Mouse (Mus musculus) limb, embryonic 12.5 days (tissue): ENCODE results near the gene Uggt1. TPM values are rescaled to one million over a fixed set of nuclear protein-coding genes. Genes with fewer than 3 reads are reported as not detected.

ENCODE experiments used
- ATAC-seq: fragments of 200-750 bp; cut with Nextera tagmentation; 2 replicates; pipeline ENCODE4 v1.8.0; 2017; ENCODE audit warnings: low read depth, moderate TSS enrichment; ENCODE audit not compliant: insufficient number of reproducible peaks, insufficient read depth, low FRiP score, low TSS enrichment
- H3K27ac ChIP-seq: fragments of 300-500 bp; sonication (generic); 2 replicates; pipeline ENCODE4 v1.5.1; 2016; ENCODE audit warnings: mild to moderate bottlenecking, moderate library complexity
- H3K27me3 ChIP-seq: fragments of 300-500 bp; sonication (generic); 2 replicates; pipeline ENCODE4 v1.6.1; 2016; ENCODE audit warnings: mild to moderate bottlenecking, moderate library complexity
- H3K36me3 ChIP-seq: fragments of 300-500 bp; sonication (generic); 2 replicates; pipeline ENCODE4 v1.6.1; 2016; ENCODE audit warnings: mild to moderate bottlenecking, moderate library complexity
- H3K4me1 ChIP-seq: fragments of 300-500 bp; sonication (generic); replicated peaks from 2 replicates; pipeline ENCODE4 v1.6.1; 2016
- H3K4me2 ChIP-seq: fragments of 300-500 bp; sonication (generic); 2 replicates; pipeline ENCODE4 v1.6.1; 2016; ENCODE audit warnings: mild to moderate bottlenecking, moderate library complexity
- H3K4me3 ChIP-seq: fragments of 300-500 bp; sonication (generic); replicated peaks from 2 replicates; pipeline ENCODE4 v1.5.1; 2016; ENCODE audit warnings: mild to moderate bottlenecking
- H3K9ac ChIP-seq: fragments of 300-500 bp; sonication (generic); replicated peaks from 2 replicates; pipeline ENCODE4 v1.6.1; 2016; ENCODE audit warnings: mild to moderate bottlenecking, moderate library complexity
- H3K9me3 ChIP-seq: fragments of 300-500 bp; sonication (generic); 2 replicates; pipeline ENCODE4 v1.6.1; 2016; ENCODE audit warnings: mild to moderate bottlenecking, moderate library complexity
- WGBS: fragments of 180-500 bp; shearing (Covaris S2); methylation state at CpG from one replicate; pipeline ENCODE4 v1.1.7; 2016; 5-methylcytosine and 5-hydroxymethylcytosine counted together
- polyA plus RNA-seq: library from polyadenylated mRNA; unstranded; fragments of >200 nt; fragmentation: Nextera tagmentation; extraction: Ambion mirVana; gene quantifications from 2 replicates; pipeline ENCODE4 v1.2.1, GENCODE M21; 2016

Gene Uggt1
- polyA plus RNA-seq, 1 experiment from 2014 or later, result 52.9 TPM

DNA sequence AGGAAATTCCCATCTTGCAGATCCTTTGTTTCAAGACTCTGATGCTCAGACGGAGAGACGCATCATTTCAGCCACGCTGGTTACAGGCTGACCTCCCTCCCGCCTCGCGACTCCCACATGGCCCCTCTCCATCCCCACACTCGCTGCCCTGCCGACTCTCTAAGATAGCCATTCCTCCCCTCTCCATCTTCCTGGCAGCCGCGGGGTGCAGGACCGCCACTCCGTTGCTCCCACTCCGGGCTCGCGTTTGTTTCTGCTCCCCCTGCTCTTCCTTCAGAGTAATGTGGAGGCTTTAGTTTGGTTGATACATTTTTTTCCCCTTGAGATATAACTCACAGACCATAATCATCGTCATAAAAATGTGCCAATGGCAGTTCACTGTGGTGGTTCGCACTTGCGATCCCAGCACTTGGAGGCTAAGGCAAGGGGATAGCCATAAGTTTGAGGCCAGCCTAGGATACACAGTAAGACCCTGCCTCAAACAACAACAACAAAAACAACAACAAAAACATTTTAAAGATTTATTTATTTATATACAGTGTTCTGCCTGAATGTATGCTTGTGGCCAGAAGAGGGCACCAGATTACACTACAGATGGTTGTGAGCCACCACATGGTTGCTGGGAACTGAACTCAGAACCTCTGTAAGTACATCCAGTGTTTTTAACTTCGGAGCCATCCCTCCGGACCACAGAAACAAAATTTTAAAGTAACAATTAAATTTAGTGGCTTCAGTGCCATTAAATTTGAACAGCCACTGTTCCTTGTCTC, 11.5 kb upstream of the Uggt1 start:
- Histone ChIP-seq H3K4me3 (no peak overlapping the region), H3K4me2 (no peak overlapping the region), H3K27me3 (peaks cover 27% of the 10 kb centered on the region), H3K9me3 (peaks cover 6% of the 10 kb centered on the region; the same call in 1 of the 2 replicates), H3K27ac (no peak overlapping the region), H3K4me1 (peaks cover 18% of the 10 kb centered on the region), H3K9ac (no peak overlapping the region), H3K36me3 (no peaks in the 10 kb centered on the region)
- ATAC-seq, result no peak
- 22% methylated on average over 20 of the region's 20 CpGs for WGBS

DNA sequence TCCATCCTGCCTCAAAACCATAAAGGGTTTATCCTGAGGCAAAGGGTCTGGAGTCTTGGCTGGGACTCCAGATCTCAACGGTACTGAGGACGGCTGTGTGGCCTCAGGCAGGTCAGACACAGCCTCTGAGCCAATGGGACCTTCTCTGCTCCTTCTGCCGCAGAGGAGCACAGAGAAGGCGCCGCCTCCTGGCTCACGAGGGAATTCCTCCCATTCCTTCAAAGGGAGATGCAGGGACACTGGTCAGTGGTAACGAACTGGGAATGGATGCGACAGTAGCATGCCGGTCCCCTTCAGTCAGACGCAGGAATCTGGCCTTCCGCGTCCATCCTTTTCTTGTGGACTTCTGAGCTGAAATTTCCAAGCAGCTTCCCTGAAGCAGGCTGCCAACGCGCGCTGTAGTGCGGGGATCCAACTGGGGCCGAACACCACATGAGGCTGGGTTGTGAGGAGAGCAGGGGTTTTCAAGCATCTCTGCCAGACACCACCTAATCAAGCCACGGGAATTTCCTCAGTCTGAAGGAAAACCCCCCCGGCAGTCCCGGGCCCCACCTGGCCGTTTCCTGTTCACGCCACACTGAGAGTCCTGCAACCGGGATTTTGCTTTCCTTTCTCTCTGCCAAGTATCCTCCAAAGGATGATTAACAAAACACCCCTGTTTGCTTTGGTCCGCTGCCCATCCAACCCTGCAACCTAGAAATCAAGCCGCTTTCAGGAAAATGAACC, 10.3 kb upstream of the Uggt1 start:
- peaks cover 18% of the 10 kb centered on the region for H3K4me1 ChIP-seq
- H3K4me2 ChIP-seq, result peak overlapping the region; percentile 53
- H3K36me3 ChIP-seq, result no peaks in the 10 kb centered on the region
- peak overlapping the region; percentile 34; the same call in 1 of the 2 replicates for H3K9ac ChIP-seq
- H3K27ac ChIP-seq, result 0 out of 2 replicates have a peak overlapping the region, but pooled peaks have one; percentile 50
- H3K9me3 ChIP-seq, result peaks cover 6% of the 10 kb centered on the region; the same call in 1 of the 2 replicates
- ATAC-seq, result no peak
- H3K27me3 ChIP-seq, result peaks cover 27% of the 10 kb centered on the region
- H3K4me3 ChIP-seq, result peak overlapping the region; percentile 31
- 9% methylated on average over 25 of the region's 25 CpGs for WGBS

GRCm38 (mm10) chr1:36252791-36253190, 8.3 kb upstream of the Uggt1 start:
- peaks cover 18% of the 10 kb centered on the region for H3K4me1 ChIP-seq
- no peak overlapping the region for H3K9ac ChIP-seq
- no peak overlapping the region for H3K4me2 ChIP-seq
- H3K27ac ChIP-seq, result no peak overlapping the region
- peaks cover 27% of the 10 kb centered on the region for H3K27me3 ChIP-seq
- no peaks in the 10 kb centered on the region for H3K36me3 ChIP-seq
- H3K9me3 ChIP-seq, result peaks cover 6% of the 10 kb centered on the region; the same call in 1 of the 2 replicates
- ATAC-seq, result peak; percentile 43; the same call in 1 of the 2 replicates
- 13% methylated on average over 6 of the region's 6 CpGs for WGBS
- no peak overlapping the region for H3K4me3 ChIP-seq

GRCm38 (mm10) chr1:36251426-36251825, 6.9 kb upstream of the Uggt1 start:
- no peaks in the 10 kb centered on the region for H3K36me3 ChIP-seq
- H3K4me1 ChIP-seq, result peaks cover 18% of the 10 kb centered on the region
- ATAC-seq, result no peak
- H3K9ac ChIP-seq, result no peak overlapping the region
- no peak overlapping the region for H3K4me3 ChIP-seq
- 10% methylated on average over 9 of the region's 9 CpGs for WGBS
- no peak overlapping the region for H3K4me2 ChIP-seq
- H3K27ac ChIP-seq, result no peak overlapping the region
- H3K9me3 ChIP-seq, result peaks cover 3% of the 10 kb centered on the region; the same call in 1 of the 2 replicates
- H3K27me3 ChIP-seq, result peaks cover 27% of the 10 kb centered on the region

- 59% methylated on average over 6 of the region's 6 CpGs for WGBS
- peaks cover 22% of the 10 kb centered on the region for H3K4me1 ChIP-seq
- H3K4me2 ChIP-seq, result no peak overlapping the region
- H3K9me3 ChIP-seq, result no peaks in the 10 kb centered on the region
- H3K36me3 ChIP-seq, result no peaks in the 10 kb centered on the region
- no peaks in the 10 kb centered on the region for H3K27me3 ChIP-seq
- ATAC-seq, result no peak
- no peak overlapping the region for H3K4me3 ChIP-seq
- no peak overlapping the region for H3K9ac ChIP-seq
- H3K27ac ChIP-seq, result no peak overlapping the region
These were observed 2.2 kb upstream of the Uggt1 start for GRCm38 (mm10) chr1:36246688-36247087.

- ATAC-seq, result no peak
These were observed 302 bp upstream of the Uggt1 start for GRCm38 (mm10) chr1:36244828-36245215.

GRCm38 (mm10) chr1:36243447-36244057, 968 bp downstream of the Uggt1 start:
- peak overlapping the region; percentile 85 for H3K27ac ChIP-seq
- H3K4me2 ChIP-seq, result peak overlapping the region; percentile 75
- no peaks in the 10 kb centered on the region for H3K27me3 ChIP-seq
- peak overlapping the region; percentile 96 for H3K4me3 ChIP-seq
- ATAC-seq, result no peak; the same call in 1 of the 2 replicates
- H3K4me1 ChIP-seq, result peaks cover 20% of the 10 kb centered on the region
- H3K9ac ChIP-seq, result peak overlapping the region; percentile 87
- no peaks in the 10 kb centered on the region; the same call in 1 of the 2 replicates for H3K36me3 ChIP-seq
- H3K9me3 ChIP-seq, result no peaks in the 10 kb centered on the region
- WGBS, result 6% methylated on average over 15 of the region's 21 CpGs

More at GRCm38 (mm10) chr1:36244828-36245215, 302 bp upstream of the Uggt1 start:
- Histone ChIP-seq H3K4me2 (no peak overlapping the region), H3K4me3 (0 out of 2 replicates have a peak overlapping the region, but pooled peaks have one; percentile 96), H3K27ac (no peak overlapping the region), H3K4me1 (peaks cover 20% of the 10 kb centered on the region), H3K9me3 (no peaks in the 10 kb centered on the region), H3K9ac (no peak overlapping the region), H3K27me3 (no peaks in the 10 kb centered on the region), H3K36me3 (no peaks in the 10 kb centered on the region; the same call in 1 of the 2 replicates)
- WGBS, result 90% methylated on average over 4 of the region's 4 CpGs

- Histone ChIP-seq H3K36me3 (peaks cover 5% of the 10 kb centered on the region; the same call in 1 of the 2 replicates), H3K4me1 (peaks cover 20% of the 10 kb centered on the region), H3K4me3 (no peak overlapping the region), H3K27me3 (no peaks in the 10 kb centered on the region), H3K27ac (no peak overlapping the region), H3K9ac (no peak overlapping the region), H3K4me2 (no peak overlapping the region), H3K9me3 (no peaks in the 10 kb centered on the region)
- 90% methylated on average over 15 of the region's 15 CpGs for WGBS
- ATAC-seq, result no peak
These were observed 2.6 kb downstream of the Uggt1 start for GRCm38 (mm10) chr1:36241903-36242429.

GRCm38 (mm10) chr1:36240176-36240575, 4.3 kb downstream of the Uggt1 start:
- Histone ChIP-seq H3K4me1 (peaks cover 20% of the 10 kb centered on the region), H3K9me3 (no peaks in the 10 kb centered on the region), H3K4me2 (no peak overlapping the region), H3K27me3 (no peaks in the 10 kb centered on the region), H3K4me3 (no peak overlapping the region), H3K27ac (no peak overlapping the region), H3K9ac (no peak overlapping the region), H3K36me3 (peaks cover 5% of the 10 kb centered on the region; the same call in 1 of the 2 replicates)
- ATAC-seq, result no peak
- 81% methylated on average over 6 of the region's 6 CpGs for whole genome bisulfite sequencing

DNA sequence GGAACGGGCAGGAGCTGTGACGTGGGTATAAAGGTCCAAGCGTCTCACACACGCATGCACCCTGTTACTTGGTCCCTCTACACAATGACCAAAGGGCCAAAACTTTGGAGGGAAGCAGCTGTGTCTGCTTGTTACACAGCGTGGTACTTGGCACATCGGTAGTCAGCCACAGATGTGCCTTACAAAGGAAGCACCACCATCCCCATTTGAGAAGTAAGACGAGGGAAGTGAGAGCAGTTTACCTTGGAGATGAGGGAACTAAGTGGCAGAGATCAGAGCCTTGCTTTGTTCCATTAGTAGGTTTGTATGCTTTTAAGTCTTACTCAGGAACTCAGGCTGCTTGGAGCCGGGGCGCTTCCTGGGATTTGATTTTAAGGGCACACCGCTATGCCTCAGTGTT, 5.1 kb downstream of the Uggt1 start:
- H3K36me3 ChIP-seq, result peaks cover 11% of the 10 kb centered on the region; the same call in 1 of the 2 replicates
- no peaks in the 10 kb centered on the region for H3K9me3 ChIP-seq
- no peaks in the 10 kb centered on the region for H3K27me3 ChIP-seq
- H3K4me1 ChIP-seq, result peaks cover 20% of the 10 kb centered on the region
- no peak overlapping the region for H3K4me2 ChIP-seq
- H3K27ac ChIP-seq, result no peak overlapping the region
- WGBS, result 91% methylated on average over 10 of the region's 10 CpGs
- no peak for ATAC-seq
- H3K9ac ChIP-seq, result no peak overlapping the region
- no peak overlapping the region for H3K4me3 ChIP-seq

GRCm38 (mm10) chr1:36235855-36236254, 8.7 kb downstream of the Uggt1 start:
- 83% methylated on average over 2 of the region's 2 CpGs for WGBS
- no peak overlapping the region for H3K27ac ChIP-seq
- no peak for ATAC-seq
- no peak overlapping the region for H3K9ac ChIP-seq
- H3K4me2 ChIP-seq, result no peak overlapping the region
- no peaks in the 10 kb centered on the region for H3K9me3 ChIP-seq
- peaks cover 32% of the 10 kb centered on the region for H3K36me3 ChIP-seq
- H3K27me3 ChIP-seq, result no peaks in the 10 kb centered on the region
- H3K4me1 ChIP-seq, result no peaks in the 10 kb centered on the region
- no peak overlapping the region for H3K4me3 ChIP-seq
